ENCODE assay signal across 8 mouse cellular contexts in the genomic region with DNA sequence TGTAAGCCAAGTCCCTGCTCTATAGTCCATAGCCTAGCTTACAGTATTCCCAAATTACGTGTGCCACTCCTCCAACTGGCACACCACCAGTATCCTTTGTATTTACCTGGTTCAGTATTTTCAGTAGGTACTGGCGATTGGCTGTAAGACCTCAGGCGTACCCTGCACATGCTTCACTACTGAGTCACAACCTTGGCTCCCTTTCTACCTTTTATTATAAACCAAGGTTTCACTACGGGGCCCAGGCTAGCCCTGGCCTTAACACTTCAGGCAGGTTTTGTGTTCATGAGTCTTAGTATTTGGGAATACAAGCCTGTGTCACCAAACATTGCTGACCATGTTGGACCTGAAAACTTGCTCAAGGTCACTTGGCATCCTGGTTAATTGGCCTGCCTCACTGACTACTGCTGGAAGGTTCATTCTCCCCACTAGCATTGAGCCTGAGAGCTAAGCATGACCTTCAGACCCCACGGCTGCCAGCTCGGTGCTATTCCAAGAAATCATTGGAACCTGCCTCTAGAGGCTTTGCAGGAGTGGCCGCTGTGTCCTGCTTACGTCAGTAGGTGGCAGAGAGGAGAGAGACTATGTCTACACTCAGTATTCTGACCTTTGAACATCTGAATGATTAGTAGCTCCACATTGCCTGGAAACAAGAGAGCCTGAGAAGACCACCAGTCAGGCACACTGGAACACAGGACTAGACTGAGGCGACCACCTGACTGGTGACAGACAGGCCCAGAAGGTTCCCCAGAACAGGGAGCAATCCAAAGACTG.
A peak's percentile ranks its signal among the peaks of the same experiment; 100 is the strongest.
DNase-seq lines count a peak whose midpoint lies in the region; ATAC-seq lines count a peak whose summit lies in the region.

No protein-coding gene starts in this region.

- H3K27ac ChIP-seq in hindbrain, embryonic 15.5 days (replicated peaks), result no peak overlapping the region
- no peak overlapping the region for H3K27ac ChIP-seq in liver, embryonic 12.5 days

- 79% methylated on average over 9 of the region's 9 CpGs for WGBS in hindbrain, embryonic 15.5 days
- 62% methylated on average over 9 of the region's 9 CpGs for WGBS in liver, embryonic 12.5 days (ENCODE audit: insufficient replicate concordance)

- H3K4me3 ChIP-seq in hindbrain, embryonic 15.5 days, result no peak overlapping the region
- H3K4me3 ChIP-seq in liver, embryonic 12.5 days, result no peak overlapping the region

- H3K9ac ChIP-seq in hindbrain, embryonic 15.5 days, result no peak overlapping the region
- no peak overlapping the region for H3K9ac ChIP-seq in liver, embryonic 12.5 days

- peaks cover 43% of the 10 kb centered on the region for H3K36me3 ChIP-seq in hindbrain, embryonic 15.5 days
- 0 out of 2 replicates have a peak, but pooled peaks cover 4% of the 10 kb centered on the region for H3K36me3 ChIP-seq in liver, embryonic 12.5 days

- H3K27me3 ChIP-seq in hindbrain, embryonic 15.5 days, result no peaks in the 10 kb centered on the region
- no peaks in the 10 kb centered on the region for H3K27me3 ChIP-seq in liver, embryonic 12.5 days (replicated peaks)

- ATAC-seq in common myeloid progenitor, adult 5-6 weeks (replicated peaks; ENCODE audit: low read depth, poor library complexity, severe bottlenecking), result peak; percentile 71
- 0 out of 2 replicates have a peak, but pooled peaks have one; percentile 27 for ATAC-seq in hindbrain, embryonic 15.5 days (ENCODE audit: low FRiP score, low read depth)
- peak; percentile 50 for ATAC-seq in liver, embryonic 12.5 days
- ATAC-seq in megakaryocyte-erythroid progenitor cell, adult 5-6 weeks (replicated peaks; ENCODE audit: low FRiP score, low TSS enrichment, poor library complexity, severe bottlenecking), result no peak

- DNase-seq in gastrocnemius, adult 18-20 months (ENCODE audit: low spot score), result peak; percentile 52
- no peak for DNase-seq in gastrocnemius, postnatal 4 days (ENCODE audit: low spot score in 2 of 2)
- DNase-seq in urinary bladder, postnatal 14 days (ENCODE audit: low spot score), result no peak
- DNase-seq in spleen, adult 12 weeks (ENCODE audit: low spot score), result no peak

- no peaks in the 10 kb centered on the region for H3K4me1 ChIP-seq in hindbrain, embryonic 15.5 days (replicated peaks)
- H3K4me1 ChIP-seq in liver, embryonic 12.5 days, result no peaks in the 10 kb centered on the region

- H3K4me2 ChIP-seq in hindbrain, embryonic 15.5 days, result no peak overlapping the region
- H3K4me2 ChIP-seq in liver, embryonic 12.5 days, result no peak overlapping the region

- H3K9me3 ChIP-seq in hindbrain, embryonic 15.5 days, result no peaks in the 10 kb centered on the region
- no peaks in the 10 kb centered on the region for H3K9me3 ChIP-seq in liver, embryonic 12.5 days (replicated peaks)
